Mouse (Mus musculus) cortical plate, adult 2 months (tissue): ENCODE data around the gene Kcna5.

Experiments
- CTCF ChIP-seq: fragments of 200-500 bp; IDR thresholded peaks from 2 replicates; pipeline ENCODE4 v1.5.1; 2011; ENCODE audit warnings: mild to moderate bottlenecking, control low read depth, low read length; ENCODE audit not compliant: insufficient read depth; ENCODE audit errors: extremely low read depth
- POLR2A ChIP-seq: fragments of 200-500 bp; IDR thresholded peaks from 2 replicates; pipeline ENCODE4 v1.6.1; 2011; ENCODE audit warnings: mild to moderate bottlenecking, low read length, control low read depth; ENCODE audit not compliant: insufficient read depth; ENCODE audit errors: extremely low read depth

DNA sequence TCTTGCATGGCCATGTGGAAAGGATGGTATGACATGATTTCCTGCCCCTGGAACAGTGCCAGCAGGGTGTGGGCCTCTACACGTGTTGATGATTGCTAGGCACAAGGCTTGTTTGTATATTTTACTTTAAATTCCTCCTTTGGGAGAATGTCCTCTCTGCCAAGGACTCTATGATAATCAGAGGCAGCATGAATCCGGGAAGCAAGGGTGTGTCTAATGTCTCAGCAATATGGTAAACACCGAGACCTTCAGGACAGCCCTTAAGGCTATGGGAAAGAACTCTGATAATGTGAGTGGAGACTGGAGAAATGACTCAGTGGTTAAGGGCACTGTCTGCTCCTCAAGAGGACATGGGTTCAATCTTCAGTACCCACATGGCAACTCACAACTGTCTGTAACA, 23.1 kb upstream of the Kcna5 start:
- TF ChIP-seq CTCF, result no peak
- TF ChIP-seq POLR2A, result no peak
